Mouse (Mus musculus) retina, postnatal 7 days (tissue): ENCODE measurements around the gene Git2.

Experiments
- DNase-seq: peaks from one replicate; pipeline ENCODE4 v3.0.0-alpha.2; 2012; ENCODE audit warnings: low read depth, low spot score

Git2 gene

DNA sequence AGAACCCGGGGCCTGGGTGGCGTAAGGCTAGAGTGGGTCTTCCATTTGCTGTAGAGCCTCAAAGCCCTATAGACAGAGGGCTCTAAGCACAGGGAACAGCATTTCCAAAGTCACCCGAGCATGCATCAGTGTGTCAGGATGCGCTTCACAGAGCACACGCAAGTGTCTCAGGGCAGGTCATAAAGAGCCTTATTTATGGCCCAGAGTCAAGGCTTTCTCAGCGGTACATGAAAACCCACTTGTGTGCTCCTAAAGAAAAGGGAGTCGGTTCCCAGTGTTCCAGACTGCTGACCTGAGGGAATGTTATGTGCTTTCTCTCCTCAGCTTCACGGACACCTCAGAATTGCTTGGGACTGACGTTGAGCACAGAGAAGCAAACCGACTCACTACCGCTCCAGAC, 54.5 kb downstream of the Git2 start:
- no peak for DNase-seq

DNA sequence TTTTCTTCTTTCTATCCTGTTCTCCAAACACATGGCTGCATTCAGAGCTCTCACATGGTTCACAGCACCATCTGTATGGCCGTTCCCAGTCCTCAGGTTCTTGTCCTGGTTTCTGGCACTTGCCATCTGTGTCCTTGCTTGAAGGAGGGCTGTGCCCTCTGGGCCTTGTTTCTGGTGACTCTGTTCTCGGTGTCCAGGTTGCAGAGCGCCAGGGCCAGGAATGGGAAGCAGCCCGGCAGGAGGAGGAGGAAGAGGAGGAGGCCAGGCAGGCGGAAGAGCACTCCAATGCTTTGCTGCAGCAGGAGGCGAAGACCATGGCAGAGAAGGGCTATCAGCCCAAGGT, 55.4 kb downstream of the Git2 start:
- DNase-seq: no peak

DNA sequence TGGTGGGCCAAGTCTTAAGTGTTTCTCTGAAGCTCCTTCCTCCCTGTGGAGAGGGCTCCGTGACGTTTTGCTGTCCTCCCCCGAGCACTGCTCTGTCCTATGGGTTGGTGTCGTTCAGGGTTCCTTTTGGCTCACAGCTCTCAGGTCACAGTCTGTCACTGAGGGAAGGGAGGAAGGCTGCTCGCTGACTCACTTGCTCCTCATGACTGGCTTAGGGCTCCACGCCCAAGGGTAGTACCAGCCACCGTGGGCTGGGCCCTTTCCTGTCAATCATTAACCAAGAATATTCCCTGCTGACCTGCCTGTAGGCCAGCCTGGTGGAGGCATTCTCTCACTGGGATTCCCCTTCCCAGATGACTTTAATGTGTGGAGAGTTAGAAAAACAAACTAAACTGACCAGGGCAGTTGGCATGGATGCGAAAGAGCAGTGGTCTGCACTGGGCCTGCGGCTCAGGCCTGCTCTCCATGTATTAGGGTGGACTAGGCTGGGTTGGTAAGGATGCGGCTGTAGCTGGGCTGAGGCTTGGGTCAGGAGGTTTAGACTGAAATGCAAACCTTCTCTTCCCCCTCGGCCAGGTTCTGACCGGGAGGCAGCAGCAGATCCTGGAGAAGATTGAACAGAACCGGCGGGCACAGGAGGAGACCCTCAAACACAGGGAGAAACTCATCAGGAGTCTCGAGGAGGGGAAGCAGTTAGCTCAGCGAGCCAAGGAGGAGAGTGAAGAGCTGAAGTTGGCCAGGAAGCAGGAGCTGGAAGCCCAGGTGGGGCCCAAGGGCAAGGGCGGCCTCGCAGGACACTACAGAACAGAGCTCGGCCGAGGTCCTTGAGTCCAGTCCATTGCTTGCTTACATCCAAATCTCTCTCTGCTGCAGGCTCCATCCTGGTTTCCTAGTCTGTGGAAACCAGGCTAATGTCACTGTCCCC, 56.1 kb downstream of the Git2 start:
- DNase-seq: no peak

DNA sequence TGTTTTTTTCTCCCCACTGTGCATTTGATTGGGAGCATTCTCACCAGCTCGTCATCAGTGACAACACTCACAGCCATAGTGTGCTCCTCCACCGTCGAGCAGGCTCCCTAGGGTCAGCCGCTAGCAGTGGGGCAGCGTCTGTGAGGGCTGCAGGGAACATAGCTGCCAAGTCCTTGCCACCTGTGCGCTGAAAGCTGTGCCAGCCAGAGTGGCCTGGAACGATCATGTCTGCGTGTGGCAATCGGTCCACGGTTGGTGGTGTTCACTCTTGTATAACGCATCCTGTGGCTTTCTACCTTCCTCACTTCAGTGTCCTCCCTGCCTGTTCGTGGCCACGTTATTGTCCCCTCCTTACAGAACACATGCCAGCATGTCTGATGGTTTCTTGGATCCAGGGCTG, 56.8 kb downstream of the Git2 start:
- no peak for DNase-seq

DNA sequence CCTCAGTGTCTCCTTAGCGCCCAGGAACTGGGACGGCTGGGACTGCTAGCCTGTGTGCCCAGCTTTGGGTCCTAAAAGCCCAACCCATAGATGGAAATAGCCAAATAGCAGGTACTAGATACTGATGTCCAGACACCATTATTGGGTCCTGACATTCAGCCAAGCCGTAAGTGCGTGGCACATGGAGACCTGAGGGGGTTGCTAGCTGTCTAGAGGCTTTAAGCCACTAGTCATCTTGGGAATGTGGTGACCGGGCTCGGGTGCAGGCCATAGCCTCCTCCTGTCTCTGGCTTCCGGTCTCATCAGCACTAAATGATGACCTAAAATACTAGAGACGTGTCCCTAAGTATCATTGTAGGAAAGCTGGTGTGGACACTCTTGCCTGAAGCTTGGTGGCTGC, 57.4 kb downstream of the Git2 start:
- no peak for DNase-seq

DNA sequence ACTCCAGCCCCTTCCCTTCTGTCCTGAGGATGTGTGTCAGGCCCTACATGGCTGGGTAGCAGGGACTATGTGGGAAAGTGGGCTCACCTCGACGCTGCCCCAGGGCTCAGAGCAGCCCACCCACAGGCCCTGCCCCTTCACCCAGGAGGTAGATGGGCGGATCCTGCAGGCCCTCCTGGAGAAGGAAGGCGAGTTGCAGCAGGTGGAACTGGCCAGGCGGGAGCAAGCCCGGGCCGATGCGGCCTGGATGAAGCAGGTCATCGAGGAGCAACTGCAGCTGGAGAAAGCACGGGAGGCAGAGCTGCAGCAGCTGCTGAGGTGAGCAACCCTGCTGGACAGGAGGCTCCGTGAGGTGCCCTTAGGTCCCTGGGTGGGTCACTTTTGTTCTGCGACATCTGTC, 58.0 kb downstream of the Git2 start:
- no peak for DNase-seq

DNA sequence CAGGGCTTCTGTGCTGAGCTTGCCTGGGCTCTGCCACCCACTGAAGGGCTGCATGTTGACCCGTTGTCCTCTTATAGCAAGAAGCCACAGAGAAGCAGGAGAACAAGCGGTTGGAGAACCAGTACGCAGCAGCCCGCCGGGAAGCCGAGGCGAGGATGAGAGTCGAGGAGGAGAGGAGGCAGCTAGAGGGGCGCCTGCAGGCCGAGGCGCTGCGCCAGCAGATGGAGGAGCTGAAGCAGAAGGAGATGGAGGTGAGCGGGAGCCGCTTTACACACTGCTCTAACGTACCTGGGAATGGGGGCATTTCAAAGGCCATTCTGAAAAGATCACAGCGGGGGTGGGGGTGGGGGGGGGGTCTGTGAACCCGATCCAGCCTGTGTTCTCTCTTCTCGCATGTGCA, 60.8 kb downstream of the Git2 start:
- no peak for DNase-seq

DNA sequence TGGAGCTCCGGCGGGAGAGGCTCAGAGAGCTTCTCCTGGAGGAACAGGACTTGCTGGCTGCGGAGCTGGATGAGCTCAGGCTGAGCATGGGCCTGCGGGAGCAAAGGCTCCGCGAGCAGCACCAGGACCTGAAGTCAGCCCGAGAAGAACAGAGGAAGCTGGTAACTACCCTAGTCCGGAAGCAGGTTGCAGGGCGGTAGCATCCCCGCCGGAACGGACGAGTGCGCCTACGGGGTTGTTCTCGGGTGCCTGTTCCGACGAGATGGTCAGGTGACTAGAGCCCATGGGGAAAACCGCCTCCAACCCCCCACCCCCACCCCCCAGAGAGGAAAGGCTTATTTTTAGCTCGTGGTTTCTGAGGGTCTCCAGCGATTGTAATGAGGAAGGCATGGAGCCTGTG, 66.0 kb downstream of the Git2 start:
- no peak for DNase-seq

DNA sequence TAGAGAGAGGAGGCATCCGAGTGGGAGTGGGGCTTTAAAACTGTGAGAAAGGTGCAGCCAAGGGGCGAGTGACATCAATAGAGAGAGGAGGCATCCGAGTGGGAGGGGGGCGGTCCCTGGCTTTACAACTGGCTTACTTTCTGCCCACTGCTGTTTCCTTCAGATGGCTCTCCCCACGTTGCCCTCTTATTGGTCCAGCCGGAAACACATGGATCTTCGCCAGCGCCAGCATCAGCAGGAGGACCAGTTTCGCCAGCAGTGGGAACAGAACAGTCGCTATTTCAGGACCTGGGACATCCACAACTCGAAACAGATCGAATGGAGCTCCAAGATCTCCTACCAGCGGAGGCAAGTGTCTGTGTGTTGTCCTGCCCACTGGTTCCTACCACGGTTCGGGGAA, 66.8 kb downstream of the Git2 start:
- DNase-seq: no peak

DNA sequence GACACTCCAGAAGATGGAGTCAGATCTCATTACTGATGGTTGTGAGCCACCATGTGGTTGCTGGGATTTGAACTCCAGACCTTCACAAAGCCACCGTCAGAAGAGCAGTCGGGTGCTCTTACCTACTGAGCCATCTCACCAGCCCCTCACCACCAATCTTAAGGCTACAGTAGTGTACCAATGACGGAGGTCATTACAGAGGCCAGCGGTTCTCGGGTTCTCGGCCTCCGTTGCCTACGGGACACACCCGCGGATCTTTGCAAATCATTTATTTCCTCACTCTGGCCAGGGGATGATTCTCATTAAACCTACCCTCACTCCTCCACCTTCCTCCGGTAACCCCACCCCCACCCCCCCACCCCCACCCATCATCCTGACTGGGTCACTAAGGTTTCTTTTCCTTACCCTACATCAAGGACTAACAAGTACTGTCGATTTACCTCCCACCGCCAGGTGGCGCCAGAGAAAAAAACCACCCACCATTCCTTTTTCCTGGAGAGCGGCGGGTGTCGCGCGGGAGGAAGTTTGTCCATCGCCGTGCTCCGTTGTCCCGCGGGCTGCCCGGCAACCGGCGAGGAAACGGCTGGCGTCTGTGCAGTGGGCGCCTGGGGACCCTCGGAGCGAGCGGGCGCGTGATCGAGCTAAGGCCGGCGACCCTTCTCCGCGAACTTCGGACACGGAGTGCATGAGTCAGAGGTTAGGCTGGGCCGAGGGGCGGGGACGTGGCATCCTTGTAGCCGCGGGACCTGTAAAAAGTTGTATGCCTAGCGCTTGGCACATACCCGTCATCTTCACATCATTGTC, 67.8 kb downstream of the Git2 start, which contains the start of gene Tchp:
TSS of gene Tchp (plus strand) at position 496 of the 804 bp plus-strand sequence.
- DNase-seq: peak; percentile 94

DNA sequence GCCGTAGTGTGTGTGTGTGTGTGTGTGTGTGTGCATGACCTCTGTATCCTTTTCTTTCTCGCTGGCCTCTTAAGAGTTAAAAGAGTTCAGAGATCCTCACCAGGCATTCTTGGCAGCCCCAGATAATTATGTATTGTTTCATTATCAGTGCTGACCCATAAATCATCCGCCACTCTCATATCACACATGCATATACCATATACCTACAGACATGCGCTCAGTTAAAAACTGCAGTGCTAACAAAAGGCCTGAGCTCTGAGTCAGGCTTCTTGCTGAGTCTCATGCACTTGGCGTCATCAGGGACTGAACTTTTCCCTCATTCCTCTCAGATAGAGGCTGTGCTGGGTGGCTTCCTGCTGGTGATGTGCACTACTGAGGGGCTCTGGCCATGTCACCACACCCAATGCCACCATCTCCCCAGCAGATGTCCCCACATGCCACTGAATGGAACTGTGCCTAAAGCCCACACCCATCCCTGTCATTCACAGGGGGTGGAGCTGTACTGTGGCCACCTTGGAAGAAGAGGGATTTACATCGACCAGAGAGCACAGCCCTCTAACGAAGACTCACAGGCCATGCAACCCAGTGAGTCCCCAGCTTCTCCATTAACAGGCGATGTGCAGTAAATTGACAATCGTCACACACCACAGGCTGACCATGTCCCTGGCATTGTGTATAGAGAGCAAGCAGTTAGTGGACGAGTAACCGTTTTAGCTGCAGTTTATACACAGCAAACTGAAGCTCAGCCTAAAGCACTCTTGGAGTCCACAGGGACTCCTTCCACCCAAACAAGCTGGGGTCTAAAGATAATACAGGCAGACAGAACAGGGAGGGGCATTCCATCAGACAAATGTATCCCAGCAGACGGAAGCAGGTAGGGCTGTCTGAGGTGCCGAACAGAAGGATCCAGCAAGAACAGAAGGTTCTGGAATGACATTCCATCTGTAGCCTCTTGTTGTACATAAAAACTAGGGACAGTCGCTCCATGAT, 72.6 kb downstream of the Git2 start:
- DNase-seq: peak; percentile 50

DNA sequence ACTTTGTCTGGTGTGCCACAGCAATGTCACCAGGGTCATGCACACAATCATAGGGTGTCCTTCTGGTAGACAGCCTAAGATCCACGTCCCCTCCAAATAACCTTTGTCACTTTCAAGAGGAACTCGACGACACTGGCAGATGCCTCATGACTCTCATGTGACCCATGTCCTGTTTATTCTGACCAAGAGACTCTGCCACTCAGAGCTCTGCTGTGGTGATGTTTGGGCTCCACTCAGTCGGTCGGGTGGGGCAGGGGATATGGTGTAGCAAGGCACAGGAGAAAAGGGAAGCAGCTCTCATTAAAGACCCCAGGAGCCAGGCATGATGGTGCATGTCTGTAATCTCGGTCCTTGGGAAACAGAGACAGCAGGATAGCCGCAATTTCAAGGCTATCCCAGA, 76.3 kb downstream of the Git2 start:
- DNase-seq: no peak

DNA sequence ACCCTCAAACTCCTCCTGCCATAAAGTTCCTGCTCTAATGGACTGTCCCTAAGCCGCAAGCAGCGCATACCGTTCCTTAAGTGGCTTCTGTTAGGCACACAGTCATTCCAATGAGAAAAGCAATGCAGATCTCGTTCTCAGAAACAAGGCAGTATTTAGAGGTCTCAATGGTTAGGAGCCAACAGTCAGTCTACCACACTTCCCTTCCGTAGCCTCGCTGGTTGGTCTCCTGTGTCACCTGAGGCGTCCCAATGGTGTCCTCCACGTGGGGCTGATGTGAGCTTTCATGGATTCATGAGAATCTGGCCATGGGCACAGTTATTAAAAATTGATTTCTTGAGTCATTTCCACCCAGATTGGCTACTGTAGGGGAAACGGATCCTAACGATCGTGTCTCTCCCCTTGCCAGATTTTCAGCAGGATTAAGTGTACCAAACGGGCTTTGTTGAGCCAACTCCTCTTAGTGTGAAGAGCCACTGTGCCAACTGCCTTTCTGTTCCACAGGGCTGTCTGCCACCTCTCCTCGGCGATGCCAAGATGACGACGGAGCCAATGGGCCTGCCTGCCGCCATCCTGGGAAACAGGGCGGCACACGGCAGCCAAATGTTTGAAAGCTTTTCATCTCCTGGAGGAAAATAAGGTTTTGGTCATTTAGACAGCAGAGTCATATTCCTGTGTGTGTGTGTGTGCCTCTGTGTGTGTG, 77.1 kb downstream of the Git2 start:
- DNase-seq: no peak

DNA sequence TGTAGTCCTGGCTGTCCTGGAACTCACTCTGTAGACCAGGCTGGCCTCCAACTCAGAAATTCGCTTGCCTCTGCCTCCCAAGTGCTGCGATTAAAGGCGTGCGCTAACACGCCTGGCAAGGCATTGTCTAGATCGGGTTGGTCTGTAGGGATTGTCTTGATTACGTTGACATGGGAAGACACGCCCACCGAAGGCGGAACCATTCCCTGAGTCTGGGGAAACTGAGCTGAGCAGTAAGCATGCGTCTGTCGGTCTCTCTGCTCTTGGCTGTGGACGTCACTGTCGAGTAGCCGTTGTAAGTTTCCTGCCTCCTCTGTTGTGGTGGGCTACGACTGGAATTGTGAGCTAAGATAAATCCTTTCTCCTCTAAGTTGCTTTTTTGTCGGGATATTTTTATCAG, 78.4 kb downstream of the Git2 start:
- DNase-seq: no peak

DNA sequence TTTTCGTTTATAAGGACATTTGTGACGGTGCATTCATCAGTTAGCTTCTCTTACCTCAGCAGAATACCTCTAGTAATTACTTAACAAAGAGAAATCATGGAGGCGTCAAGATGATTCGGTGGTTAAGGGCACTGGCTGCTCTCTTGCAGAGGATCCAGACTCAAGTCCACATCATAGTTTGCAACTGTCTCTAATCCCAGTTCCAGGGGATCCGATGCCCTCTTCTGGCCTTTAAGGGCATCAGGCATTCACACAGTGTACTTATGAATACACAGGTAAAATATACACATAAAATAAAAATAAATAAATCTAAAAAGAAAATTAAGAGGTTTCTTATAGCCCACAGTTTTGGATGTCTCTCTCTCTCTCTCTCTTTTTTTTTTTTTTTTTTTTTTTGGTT, 79.5 kb downstream of the Git2 start:
- DNase-seq: no peak

DNA sequence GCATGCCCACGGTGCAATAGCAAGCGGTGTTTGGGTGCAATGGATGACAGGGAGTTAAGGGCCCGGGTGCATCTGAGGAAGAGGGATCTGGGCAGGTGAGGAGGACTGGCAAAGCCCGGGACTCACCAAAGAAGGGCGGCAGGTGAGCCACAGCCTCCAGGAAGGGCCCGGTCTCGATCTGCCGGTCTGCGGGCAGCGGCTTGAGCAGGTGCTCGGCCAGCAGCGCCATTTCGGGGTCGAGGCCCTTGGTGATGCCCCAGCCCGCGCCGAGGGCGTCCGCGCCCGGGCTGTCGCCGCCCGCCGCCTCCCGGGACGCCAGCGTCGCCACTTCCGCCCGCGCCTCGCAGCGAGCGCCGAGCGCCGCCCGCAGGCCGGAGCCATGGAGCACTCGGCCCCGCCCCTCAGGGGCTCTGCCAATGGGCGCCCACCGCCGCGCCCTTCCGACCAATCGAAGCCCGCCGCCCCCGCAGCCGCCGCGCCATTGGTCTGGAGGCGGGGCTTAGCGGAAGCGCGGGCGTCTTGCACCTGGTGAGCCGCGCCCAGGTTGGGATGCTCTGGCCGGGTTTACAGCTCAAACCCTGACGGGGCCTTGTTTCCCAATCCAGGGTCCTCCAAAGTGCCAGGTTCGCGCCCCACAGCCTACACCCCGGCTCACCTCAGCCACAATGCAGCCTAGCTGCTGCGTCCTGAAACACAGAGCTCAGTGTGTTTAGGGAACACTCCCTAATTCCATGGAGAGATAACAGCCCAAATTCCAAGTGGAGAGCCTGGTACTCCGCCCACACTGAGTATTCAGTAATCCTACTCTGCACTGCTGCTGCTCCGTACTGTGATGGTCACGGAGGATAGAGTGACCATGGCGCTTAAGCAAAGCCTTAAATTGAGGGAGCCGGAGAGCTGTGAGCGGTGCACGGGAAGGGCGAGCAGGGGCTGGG, 84.4 kb downstream of the Git2 start, which contains the start of gene Gltp:
TSS of gene Gltp (minus strand) at position 352 of the 935 bp plus-strand sequence.
- peak; percentile 84 for DNase-seq

DNA sequence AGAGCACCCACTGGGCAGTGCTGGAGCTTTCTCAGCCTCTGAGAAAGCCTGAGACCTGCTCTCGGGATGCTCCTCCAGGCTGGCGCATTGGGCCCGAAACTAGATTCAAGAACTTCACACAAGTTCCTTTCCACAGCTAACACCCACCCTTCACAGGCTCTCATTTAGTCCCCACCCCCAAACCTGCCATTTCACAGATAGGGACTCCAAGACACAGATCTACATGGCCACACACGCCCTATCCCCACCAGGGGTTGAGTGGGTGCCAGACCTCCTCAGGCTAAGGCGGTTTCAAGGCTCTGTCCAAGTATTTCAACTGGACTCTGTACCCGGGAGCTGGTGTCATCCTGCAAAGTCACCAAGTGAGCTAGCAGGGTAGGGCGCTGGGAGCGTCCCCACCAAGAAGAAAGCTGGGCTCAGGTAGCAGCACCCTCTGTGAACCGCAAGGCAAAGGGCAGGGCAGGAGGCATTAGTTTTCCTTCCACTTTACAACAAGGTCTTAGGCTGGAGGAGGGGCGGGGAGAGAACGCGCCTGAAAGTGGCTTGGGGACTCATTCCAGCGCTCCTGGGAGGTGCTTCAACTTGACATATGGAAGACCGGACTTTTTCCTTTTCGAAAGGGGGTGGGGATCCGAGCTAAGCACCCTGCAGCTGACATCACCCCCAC, 85.5 kb downstream of the Git2 start:
- no peak for DNase-seq

DNA sequence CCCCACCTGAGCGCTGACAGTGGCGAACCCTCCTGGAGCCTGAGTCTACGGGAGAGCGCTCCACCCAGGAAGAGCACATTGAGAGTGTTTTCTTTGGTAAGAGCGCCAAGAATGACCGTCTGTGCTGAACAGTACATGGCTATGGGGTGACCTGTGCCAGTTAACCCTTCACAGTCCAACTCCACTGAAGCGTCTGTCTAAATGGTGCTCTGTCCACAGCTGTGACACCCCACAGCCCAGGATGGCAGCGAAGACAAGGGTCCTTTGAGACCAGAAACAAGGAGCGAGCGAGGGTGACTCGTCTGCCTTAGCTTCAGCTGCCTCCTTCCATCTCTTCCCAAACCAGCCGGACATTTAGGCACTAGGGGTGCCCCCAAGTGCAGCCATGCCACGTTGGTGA, 86.6 kb downstream of the Git2 start:
- no peak for DNase-seq

DNA sequence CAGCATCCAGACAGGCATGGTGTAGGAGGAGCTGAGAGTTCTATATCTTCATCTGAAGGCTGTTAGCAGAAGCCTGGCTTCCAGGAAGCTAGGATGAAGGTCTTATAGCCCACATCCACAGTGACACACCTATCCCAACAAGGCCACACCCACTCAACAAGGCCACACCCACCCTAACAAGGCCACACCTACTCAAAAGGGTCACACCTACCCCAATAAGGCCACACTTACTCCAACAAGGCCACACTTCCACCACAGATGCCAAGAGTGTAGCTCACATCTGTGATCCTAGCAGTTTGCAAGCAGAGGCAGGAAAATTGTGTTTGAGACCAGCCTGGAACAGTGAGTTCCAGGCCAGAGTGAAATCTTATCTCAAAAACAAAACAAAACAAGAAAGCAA, 87.4 kb downstream of the Git2 start:
- DNase-seq: no peak
